Mouse (Mus musculus) kidney, postnatal 0 days (tissue): ENCODE measurements around the gene Fuz. TPM values are rescaled to one million over a fixed set of nuclear protein-coding genes. Genes with fewer than 3 reads are reported as not detected.

Experiments
- ATAC-seq: fragments of 200-750 bp; cut with Nextera tagmentation; replicated peaks from 2 replicates; pipeline ENCODE4 v1.8.0; 2017; ENCODE audit warnings: low read depth, moderate number of reproducible peaks, moderate TSS enrichment, moderate library complexity; ENCODE audit not compliant: low FRiP score
- DNase-seq: peaks from one replicate; pipeline ENCODE4 v3.0.0-alpha.2; 2016; ENCODE audit warnings: low spot score
- H3K27ac ChIP-seq: fragments of 300-500 bp; sonication (generic); 2 replicates; pipeline ENCODE4 v1.5.1; 2014; ENCODE audit warnings: mild to moderate bottlenecking
- H3K27me3 ChIP-seq: fragments of 300-500 bp; sonication (generic); 2 replicates; pipeline ENCODE4 v1.6.1; 2014; ENCODE audit warnings: low read length, mixed read lengths; ENCODE audit not compliant: insufficient read depth
- H3K36me3 ChIP-seq: fragments of 300-500 bp; sonication (generic); 2 replicates; pipeline ENCODE4 v1.6.1; 2014; ENCODE audit warnings: low read length, mixed read lengths; ENCODE audit not compliant: insufficient read depth
- H3K4me1 ChIP-seq: fragments of 300-500 bp; sonication (generic); replicated peaks from 2 replicates; pipeline ENCODE4 v1.6.1; 2014; ENCODE audit warnings: antibody characterized with exemption, low read length, mixed read lengths; ENCODE audit not compliant: insufficient read depth
- H3K4me2 ChIP-seq: fragments of 300-500 bp; sonication (generic); 2 replicates; pipeline ENCODE4 v1.6.1; 2014; ENCODE audit warnings: mild to moderate bottlenecking, low read length, moderate library complexity, mixed read lengths
- H3K4me3 ChIP-seq: fragments of 300-500 bp; sonication (generic); replicated peaks from 2 replicates; pipeline ENCODE4 v1.5.1; 2014; ENCODE audit warnings: low read depth, low read length
- H3K9ac ChIP-seq: fragments of 300-500 bp; sonication (generic); 2 replicates; pipeline ENCODE4 v1.6.1; 2014; ENCODE audit warnings: low read depth, low read length
- H3K9me3 ChIP-seq: fragments of 300-500 bp; sonication (generic); replicated peaks from 2 replicates; pipeline ENCODE4 v1.6.1; 2016; ENCODE audit warnings: low read length, inconsistent platforms, mixed read lengths
- CTCF ChIP-seq: IDR thresholded peaks from 2 replicates; pipeline ENCODE4 v1.5.1; 2016; ENCODE audit warnings: antibody characterized with exemption, low read depth, mild to moderate bottlenecking, moderate library complexity
- WGBS: fragments of 180-500 bp; shearing (Covaris S2); extraction: QIAGEN DNeasy Blood & Tissue Kit; methylation state at CpG from one replicate; pipeline ENCODE4 v1.1.7; 2014; 5-methylcytosine and 5-hydroxymethylcytosine counted together
- polyA plus RNA-seq: library from polyadenylated mRNA; unstranded; fragments of >200 nt; fragmentation: Nextera tagmentation; extraction: Ambion mirVana; gene quantifications from 2 replicates; pipeline ENCODE4 v1.2.1, GENCODE M21; 2015

Fuz gene
- polyA plus RNA-seq, 1 experiment from 2014 or later, result 21.1 TPM

DNA sequence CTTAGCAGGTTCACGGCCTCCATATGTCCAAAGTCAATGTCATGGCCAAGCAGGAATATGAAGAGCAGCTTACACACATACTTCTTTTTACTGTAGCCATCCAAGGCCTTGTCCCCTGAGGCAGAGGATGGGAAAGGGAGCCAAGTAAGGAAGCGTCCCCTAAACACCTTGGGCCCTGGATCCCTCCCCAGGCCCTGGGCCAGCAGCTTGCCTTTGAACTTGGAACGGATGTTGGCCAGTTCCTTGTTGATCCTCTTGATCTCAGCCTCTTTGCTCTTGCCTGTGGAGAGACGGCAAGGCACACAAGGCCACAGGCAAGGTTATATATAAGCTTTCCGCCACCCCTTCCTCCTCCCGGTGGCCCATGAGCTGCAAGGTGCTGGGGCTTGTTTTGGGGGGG is 20.3 kb downstream of the Fuz start:
- H3K9ac ChIP-seq, result no peak overlapping the region
- no peak overlapping the region for H3K4me3 ChIP-seq
- 70% methylated on average over 6 of the region's 6 CpGs for WGBS
- no peaks in the 10 kb centered on the region for H3K27me3 ChIP-seq
- DNase-seq (no peak), ATAC-seq (no peak)
- no peaks in the 10 kb centered on the region for H3K4me1 ChIP-seq
- H3K9me3 ChIP-seq, result no peaks in the 10 kb centered on the region
- peaks cover 37% of the 10 kb centered on the region for H3K36me3 ChIP-seq
- no peak for TF ChIP-seq CTCF
- no peak overlapping the region for H3K4me2 ChIP-seq
- H3K27ac ChIP-seq, result no peak overlapping the region

DNA sequence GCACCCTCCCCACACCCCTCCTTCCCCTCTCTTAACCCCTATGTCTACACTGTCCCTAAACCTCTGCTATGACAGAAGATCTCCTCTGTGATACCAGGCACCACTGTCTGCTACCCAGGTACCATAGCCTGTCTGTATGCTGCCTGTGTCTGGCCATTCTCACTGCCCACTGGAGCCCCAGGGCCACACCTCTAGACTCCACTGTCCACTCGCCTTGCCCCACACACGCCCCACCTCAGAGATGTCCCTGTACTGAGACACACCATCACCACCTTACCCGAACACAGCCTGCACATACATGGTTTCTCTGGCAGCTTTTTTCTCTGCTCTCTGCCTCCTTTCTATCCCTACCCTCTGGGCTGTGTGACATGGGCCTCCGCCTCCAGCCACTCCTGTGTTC is 21.0 kb downstream of the Fuz start:
- no peak overlapping the region for H3K4me3 ChIP-seq
- H3K9ac ChIP-seq, result no peak overlapping the region
- H3K9me3 ChIP-seq, result no peaks in the 10 kb centered on the region
- no peaks in the 10 kb centered on the region for H3K27me3 ChIP-seq
- TF ChIP-seq CTCF, result no peak
- peaks cover 41% of the 10 kb centered on the region for H3K36me3 ChIP-seq
- no peaks in the 10 kb centered on the region for H3K4me1 ChIP-seq
- no peak overlapping the region for H3K4me2 ChIP-seq
- H3K27ac ChIP-seq, result no peak overlapping the region
- no peak; the same call in 1 of the 2 replicates for ATAC-seq
- DNase-seq, result no peak
- whole genome bisulfite sequencing, result 83% methylated on average over 4 of the region's 4 CpGs

DNA sequence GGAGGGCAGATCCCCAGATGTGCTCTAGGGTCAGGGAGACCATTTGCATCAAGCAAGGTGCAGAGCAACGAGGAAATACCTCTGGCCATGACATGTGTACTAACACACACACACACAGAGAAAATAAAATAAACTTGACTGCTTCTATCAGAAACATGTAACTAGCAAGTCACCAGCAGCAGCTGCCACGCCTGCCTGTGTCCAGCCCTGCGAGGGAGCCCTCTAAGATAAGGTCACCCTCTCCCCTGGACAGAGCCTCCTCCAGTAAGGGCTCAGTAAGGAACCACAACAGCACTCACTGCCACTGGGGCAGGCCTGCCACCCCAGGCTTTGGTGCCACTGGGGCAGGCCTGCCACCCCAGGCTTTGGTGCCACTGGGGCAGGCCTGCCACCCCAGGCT is 22.3 kb downstream of the Fuz start:
- Histone ChIP-seq H3K4me3 (no peak overlapping the region), H3K27me3 (no peaks in the 10 kb centered on the region), H3K4me1 (no peaks in the 10 kb centered on the region), H3K9me3 (no peaks in the 10 kb centered on the region), H3K9ac (no peak overlapping the region), H3K27ac (no peak overlapping the region), H3K36me3 (peaks cover 41% of the 10 kb centered on the region), H3K4me2 (no peak overlapping the region)
- 74% methylated on average over 3 of the region's 3 CpGs for WGBS
- ATAC-seq (no peak), DNase-seq (no peak)
- no peak for TF ChIP-seq CTCF

DNA sequence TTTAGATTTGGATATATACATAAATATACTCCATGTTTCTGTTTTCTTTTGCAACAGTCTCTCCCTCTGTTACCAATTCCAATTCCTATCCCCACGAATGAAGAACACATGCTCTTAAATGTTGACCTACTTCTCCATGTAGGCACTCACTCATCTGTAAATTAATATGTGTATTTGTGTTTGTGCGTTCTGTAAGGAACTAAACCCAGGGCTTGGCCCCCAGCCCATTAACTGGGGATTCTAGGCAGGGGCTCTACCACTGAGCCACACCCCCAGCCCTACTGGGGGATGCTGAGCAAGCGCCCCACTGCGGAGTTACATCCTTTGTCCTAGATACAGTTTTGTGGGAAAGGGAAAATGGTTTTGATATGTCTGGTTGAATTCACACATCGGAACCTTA is 23.2 kb downstream of the Fuz start:
- DNase-seq (no peak), ATAC-seq (no peak)
- Histone ChIP-seq H3K4me3 (no peak overlapping the region), H3K27ac (no peak overlapping the region), H3K4me2 (no peak overlapping the region), H3K9ac (no peak overlapping the region), H3K27me3 (no peaks in the 10 kb centered on the region), H3K4me1 (no peaks in the 10 kb centered on the region), H3K36me3 (peaks cover 37% of the 10 kb centered on the region), H3K9me3 (no peaks in the 10 kb centered on the region)
- WGBS, result 89% methylated on average over 5 of the region's 5 CpGs
- TF ChIP-seq CTCF, result no peak

DNA sequence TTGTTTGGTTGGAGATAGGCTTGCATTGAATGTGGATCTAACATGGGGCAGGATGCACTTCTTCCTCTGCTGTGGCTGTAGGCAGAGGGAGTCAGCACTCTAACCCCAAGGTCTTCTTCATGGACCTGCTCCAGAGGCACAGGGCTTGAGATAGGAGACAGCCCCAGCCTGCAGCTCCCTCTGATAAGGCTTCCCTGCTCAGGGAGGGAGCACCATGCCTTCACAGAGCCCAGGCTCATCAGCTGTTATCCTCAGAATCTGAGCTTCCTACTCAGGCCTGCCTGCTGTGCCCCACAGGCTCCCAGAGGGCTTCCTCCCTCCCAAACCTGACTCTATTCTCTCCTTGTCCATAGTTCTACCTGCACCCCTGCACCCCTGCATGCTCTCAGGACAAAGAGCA is 26.7 kb downstream of the Fuz start:
- no peaks in the 10 kb centered on the region for H3K9me3 ChIP-seq
- ATAC-seq (no peak), DNase-seq (no peak)
- H3K27ac ChIP-seq, result no peak overlapping the region
- H3K36me3 ChIP-seq, result peaks cover 19% of the 10 kb centered on the region; the same call in 1 of the 2 replicates
- no peaks in the 10 kb centered on the region for H3K27me3 ChIP-seq
- no peak overlapping the region for H3K4me3 ChIP-seq
- H3K9ac ChIP-seq, result no peak overlapping the region
- TF ChIP-seq CTCF, result no peak
- no peaks in the 10 kb centered on the region for H3K4me1 ChIP-seq
- no peak overlapping the region for H3K4me2 ChIP-seq

DNA sequence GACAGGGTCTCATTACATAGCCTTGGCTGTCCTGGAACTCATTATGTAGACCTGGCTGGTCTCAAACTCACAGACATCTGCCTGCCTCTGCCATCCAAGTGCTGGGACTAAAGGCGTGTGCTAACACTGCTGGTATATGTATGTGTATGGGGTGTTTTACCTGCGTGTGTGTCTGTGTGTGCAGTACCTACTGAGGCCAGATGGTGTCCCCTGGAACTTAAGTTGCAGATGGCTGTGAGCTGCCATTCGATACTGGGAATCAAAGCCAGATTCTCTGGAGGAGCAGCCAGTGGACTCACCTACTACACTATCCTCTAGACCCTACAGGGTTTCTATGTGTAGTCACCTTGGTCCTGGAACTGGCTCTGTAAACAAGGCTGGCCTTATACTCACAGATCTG is 29.6 kb downstream of the Fuz start:
- Histone ChIP-seq H3K9ac (no peak overlapping the region), H3K9me3 (no peaks in the 10 kb centered on the region), H3K27ac (no peak overlapping the region), H3K4me2 (no peak overlapping the region), H3K4me1 (peaks cover 14% of the 10 kb centered on the region), H3K27me3 (no peaks in the 10 kb centered on the region), H3K36me3 (peaks cover 15% of the 10 kb centered on the region; the same call in 1 of the 2 replicates), H3K4me3 (no peak overlapping the region)
- ATAC-seq, result no peak
- TF ChIP-seq CTCF, result peak; percentile 70
- peak; percentile 47 for DNase-seq
- 75% methylated on average over 3 of the region's 3 CpGs for WGBS

DNA sequence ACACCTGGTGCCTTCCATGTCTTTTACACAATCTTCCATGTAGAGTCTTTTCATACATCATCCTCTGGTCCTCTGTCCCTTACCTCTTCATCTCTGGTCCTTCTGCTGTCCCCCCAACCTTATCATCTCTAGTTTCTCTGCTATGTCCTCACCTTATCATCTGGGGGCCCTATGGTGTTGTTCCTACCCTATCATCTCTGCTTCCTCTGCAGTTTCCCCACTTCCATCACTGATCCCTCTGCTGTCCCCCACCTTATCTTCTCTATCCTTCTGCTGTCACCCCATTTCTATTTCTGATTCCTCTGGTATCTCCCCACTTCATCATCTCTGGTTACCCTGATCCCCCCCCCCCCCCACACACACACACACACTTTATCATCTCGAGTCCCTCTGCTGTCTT is 32.7 kb downstream of the Fuz start:
- H3K4me2 ChIP-seq, result peak overlapping the region; percentile 71
- H3K9me3 ChIP-seq, result no peaks in the 10 kb centered on the region
- H3K36me3 ChIP-seq, result no peaks in the 10 kb centered on the region
- no peak for DNase-seq
- H3K9ac ChIP-seq, result peak overlapping the region; percentile 95
- ATAC-seq, result no peak
- no peak overlapping the region for H3K27ac ChIP-seq
- H3K27me3 ChIP-seq, result no peaks in the 10 kb centered on the region
- TF ChIP-seq CTCF, result no peak
- WGBS, result 0% methylated on average over 1 of the region's 1 CpGs
- peaks cover 14% of the 10 kb centered on the region for H3K4me1 ChIP-seq
- peak overlapping the region; percentile 98 for H3K4me3 ChIP-seq
